Mouse (Mus musculus): Measurements from ENCODE around the gene Ube2l3. TPM values are rescaled to one million over a fixed set of nuclear protein-coding genes. Genes with fewer than 3 reads are reported as not detected.

The Ube2l3 gene
- polyA plus RNA-seq, 1 experiment from 2014 or later = 422 TPM

DNA sequence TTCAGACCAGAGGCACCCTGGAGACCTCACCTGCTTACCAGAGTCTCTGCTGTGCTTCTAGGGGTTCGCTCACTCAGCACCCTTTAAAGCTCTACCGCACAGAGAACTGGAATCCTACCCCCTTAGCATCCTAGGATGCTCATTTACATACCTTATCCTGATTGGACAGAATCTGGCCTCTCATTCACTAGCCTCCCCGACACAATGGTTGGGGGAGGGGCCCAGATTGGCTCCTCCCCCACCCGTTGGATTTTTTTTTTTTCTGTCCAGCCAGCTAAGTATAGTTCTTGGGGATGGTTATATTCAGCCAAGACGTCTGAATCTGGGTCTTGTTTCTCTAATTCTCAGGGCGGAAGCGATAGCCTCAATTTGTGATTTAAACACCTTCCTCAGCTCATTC is 58.1 kb downstream of the Ube2l3 start, which contains the start of gene Ydjc:
Gene Ydjc, plus strand, starts transcription at position 283 of the 400 bp plus-strand sequence.
- H3K9me3 ChIP-seq (ENCODE audit: control insufficient read depth, low read length) = no peaks in the 10 kb centered on the region
- 0 out of 2 replicates have a peak, but pooled peaks cover 3% of the 10 kb centered on the region for H3K4me1 ChIP-seq (replicated peaks; ENCODE audit: control insufficient read depth, insufficient read depth, low read length)
- ATAC-seq (ENCODE audit: low FRiP score) = no peak
- 12% methylated on average over 7 of the region's 7 CpGs for WGBS
- peak; percentile 49 for DNase-seq (ENCODE audit: low spot score)
- H3K9ac ChIP-seq (ENCODE audit: low read depth, low read length) = no peak within 1 kb of the TSS
- H3K36me3 ChIP-seq (ENCODE audit: control insufficient read depth, insufficient read depth, low read length) = no peaks in the 10 kb centered on the region
- H3K4me3 ChIP-seq (ENCODE audit: low read depth, low read length) = no peak within 1 kb of the TSS
- H3K4me2 ChIP-seq (replicated peaks; ENCODE audit: low read depth, low read length) = no peak within 1 kb of the TSS
- no peak within 1 kb of the TSS for H3K27ac ChIP-seq (ENCODE audit: low read depth, low read length)
- H3K27me3 ChIP-seq (ENCODE audit: control insufficient read depth, insufficient read depth, low read length) = peaks cover 12% of the 10 kb centered on the region

- H3K9ac ChIP-seq (ENCODE audit: low read depth, low read length) = no peak overlapping the region
- H3K4me2 ChIP-seq (replicated peaks; ENCODE audit: low read depth, low read length) = no peak overlapping the region
- H3K9me3 ChIP-seq (ENCODE audit: control insufficient read depth, low read length) = no peaks in the 10 kb centered on the region
- H3K4me1 ChIP-seq (replicated peaks; ENCODE audit: control insufficient read depth, insufficient read depth, low read length) = no peaks in the 10 kb centered on the region
- H3K27ac ChIP-seq (ENCODE audit: low read depth, low read length) = no peak overlapping the region
- H3K27me3 ChIP-seq (ENCODE audit: control insufficient read depth, insufficient read depth, low read length) = no peaks in the 10 kb centered on the region
- no peaks in the 10 kb centered on the region for H3K36me3 ChIP-seq (ENCODE audit: control insufficient read depth, insufficient read depth, low read length)
- ATAC-seq (ENCODE audit: low FRiP score) = no peak
- 83% methylated on average over 15 of the region's 15 CpGs for WGBS
- H3K4me3 ChIP-seq (ENCODE audit: low read depth, low read length) = no peak overlapping the region
- DNase-seq (ENCODE audit: low spot score) = no peak
These were observed 65.1 kb downstream of the Ube2l3 start for GRCm38 (mm10) chr16:17137355-17137754.

DNA sequence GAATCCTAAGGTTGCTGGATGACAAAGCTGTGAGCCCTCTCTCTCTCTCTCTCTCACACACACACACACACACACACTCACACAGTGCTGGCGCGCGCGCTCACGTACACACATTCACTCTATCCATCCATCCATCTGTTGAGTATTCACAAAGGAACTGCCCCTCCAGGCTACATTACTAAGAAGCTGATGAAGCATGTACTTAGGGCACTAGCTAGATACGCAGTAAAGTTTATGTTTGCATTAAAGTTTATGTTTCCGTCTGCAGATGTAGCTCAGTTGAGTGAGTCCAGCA is 69.6 kb downstream of the Ube2l3 start:
- 38% methylated on average over 7 of the region's 7 CpGs for WGBS
- DNase-seq (ENCODE audit: low spot score) (peak; percentile 36), ATAC-seq (ENCODE audit: low FRiP score) (0 out of 2 replicates have a peak, but pooled peaks have one; percentile 31)
- no peaks in the 10 kb centered on the region for H3K9me3 ChIP-seq (ENCODE audit: control insufficient read depth, low read length)
- H3K9ac ChIP-seq (ENCODE audit: low read depth, low read length) = peak overlapping the region; percentile 60
- no peaks in the 10 kb centered on the region for H3K36me3 ChIP-seq (ENCODE audit: control insufficient read depth, insufficient read depth, low read length)
- no peak overlapping the region for H3K27ac ChIP-seq (ENCODE audit: low read depth, low read length)
- H3K4me1 ChIP-seq (replicated peaks; ENCODE audit: control insufficient read depth, insufficient read depth, low read length) = peaks cover 10% of the 10 kb centered on the region; the same call in 1 of the 2 replicates
- peak overlapping the region; percentile 78 for H3K4me3 ChIP-seq (ENCODE audit: low read depth, low read length)
- no peaks in the 10 kb centered on the region for H3K27me3 ChIP-seq (ENCODE audit: control insufficient read depth, insufficient read depth, low read length)
- peak overlapping the region; percentile 98 for H3K4me2 ChIP-seq (replicated peaks; ENCODE audit: low read depth, low read length)

DNA sequence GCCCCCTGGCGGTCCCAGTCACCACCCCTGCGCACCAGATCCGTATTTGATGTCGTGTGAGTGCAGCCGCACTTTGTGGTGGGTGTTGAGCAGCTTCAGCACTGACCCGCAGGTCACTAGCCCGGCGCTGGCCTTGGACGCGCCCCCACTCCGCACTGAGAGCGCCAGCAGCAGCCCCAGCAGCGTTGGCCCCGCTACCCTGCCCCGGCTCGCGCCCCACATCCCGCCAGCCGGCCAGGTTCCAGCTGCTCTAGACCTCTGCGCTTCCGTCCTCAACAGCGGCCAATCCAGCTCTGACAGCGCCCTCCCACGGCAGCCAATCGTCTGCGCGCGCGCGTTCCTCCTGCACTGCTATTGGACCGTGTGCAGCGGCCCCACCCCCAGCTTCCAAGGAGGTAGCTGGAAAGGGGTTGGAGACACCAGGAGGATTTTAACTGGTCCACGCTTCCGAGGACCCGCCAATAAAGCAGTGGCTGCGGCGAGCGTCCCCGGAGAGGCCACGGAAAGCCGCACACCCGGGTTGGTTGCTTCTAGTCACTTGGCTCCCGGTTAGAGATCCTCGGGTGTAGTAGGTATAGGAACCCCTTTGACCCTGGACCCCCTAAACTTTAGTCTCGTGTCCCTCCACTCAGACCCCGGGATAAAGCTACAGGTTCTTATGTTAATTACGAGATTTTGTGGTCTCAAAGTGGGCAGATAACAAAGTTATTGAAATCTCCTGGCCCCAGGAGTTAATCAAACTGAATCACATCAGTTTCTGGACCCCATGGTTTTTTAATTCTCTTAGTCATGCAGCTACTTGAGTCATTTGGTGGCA is 70.2 kb downstream of the Ube2l3 start, which contains the start of gene Sdf2l1:
Gene Sdf2l1, minus strand, starts transcription at position 295 of the 817 bp plus-strand sequence.
- Histone ChIP-seq H3K4me1 (replicated peaks; ENCODE audit: control insufficient read depth, insufficient read depth, low read length) (peaks cover 10% of the 10 kb centered on the region; the same call in 1 of the 2 replicates), H3K9me3 (ENCODE audit: control insufficient read depth, low read length) (no peaks in the 10 kb centered on the region), H3K27ac (ENCODE audit: low read depth, low read length) (peak within 1 kb of the TSS; percentile 86), H3K4me2 (replicated peaks; ENCODE audit: low read depth, low read length) (peak within 1 kb of the TSS; percentile 98), H3K4me3 (ENCODE audit: low read depth, low read length) (peak within 1 kb of the TSS; percentile 78), H3K9ac (ENCODE audit: low read depth, low read length) (peak within 1 kb of the TSS; percentile 79), H3K27me3 (ENCODE audit: control insufficient read depth, insufficient read depth, low read length) (no peaks in the 10 kb centered on the region), H3K36me3 (ENCODE audit: control insufficient read depth, insufficient read depth, low read length) (no peaks in the 10 kb centered on the region)
- WGBS = 1% methylated on average over 47 of the region's 47 CpGs
- DNase-seq (ENCODE audit: low spot score) (peak; percentile 99), ATAC-seq (ENCODE audit: low FRiP score) (peak; percentile 98)

GRCm38 (mm10) chr16:17131191-17132088 is 71.0 kb downstream of the Ube2l3 start:
- Histone ChIP-seq H3K9me3 (ENCODE audit: control insufficient read depth, low read length) (no peaks in the 10 kb centered on the region), H3K4me2 (replicated peaks; ENCODE audit: low read depth, low read length) (peak overlapping the region; percentile 98), H3K27ac (ENCODE audit: low read depth, low read length) (peak overlapping the region; percentile 86), H3K4me3 (ENCODE audit: low read depth, low read length) (peak overlapping the region; percentile 78), H3K36me3 (ENCODE audit: control insufficient read depth, insufficient read depth, low read length) (no peaks in the 10 kb centered on the region), H3K27me3 (ENCODE audit: control insufficient read depth, insufficient read depth, low read length) (no peaks in the 10 kb centered on the region), H3K9ac (ENCODE audit: low read depth, low read length) (peak overlapping the region; percentile 79), H3K4me1 (replicated peaks; ENCODE audit: control insufficient read depth, insufficient read depth, low read length) (peaks cover 10% of the 10 kb centered on the region; the same call in 1 of the 2 replicates)
- ATAC-seq (ENCODE audit: low FRiP score) = peak; percentile 89
- no peak for DNase-seq (ENCODE audit: low spot score)
- 4% methylated on average over 43 of the region's 43 CpGs for WGBS

DNA sequence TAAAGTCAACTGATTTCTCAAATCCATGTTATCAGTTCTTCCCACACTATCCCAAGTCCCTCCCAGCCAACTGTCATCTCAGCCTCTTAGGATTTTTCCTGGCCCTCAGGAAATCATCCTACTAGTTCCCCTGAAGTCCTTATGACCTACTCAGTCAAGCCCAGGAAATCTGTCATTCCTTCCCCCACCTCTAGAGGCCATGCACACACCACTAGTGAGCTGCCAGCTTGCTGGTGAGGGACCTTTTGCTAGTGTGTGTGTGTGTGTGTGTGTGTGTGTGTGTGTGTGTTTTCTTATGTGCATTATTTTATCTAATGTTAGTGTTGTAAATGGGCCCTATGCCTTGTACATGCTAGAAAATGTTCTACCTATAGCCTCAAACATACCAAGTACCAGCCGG is 75.2 kb downstream of the Ube2l3 start:
- Histone ChIP-seq H3K27ac (ENCODE audit: low read depth, low read length) (no peak overlapping the region), H3K4me2 (replicated peaks; ENCODE audit: low read depth, low read length) (no peak overlapping the region), H3K4me3 (ENCODE audit: low read depth, low read length) (no peak overlapping the region), H3K27me3 (ENCODE audit: control insufficient read depth, insufficient read depth, low read length) (no peaks in the 10 kb centered on the region), H3K4me1 (replicated peaks; ENCODE audit: control insufficient read depth, insufficient read depth, low read length) (peaks cover 10% of the 10 kb centered on the region), H3K9ac (ENCODE audit: low read depth, low read length) (no peak overlapping the region), H3K36me3 (ENCODE audit: control insufficient read depth, insufficient read depth, low read length) (no peaks in the 10 kb centered on the region), H3K9me3 (ENCODE audit: control insufficient read depth, low read length) (no peaks in the 10 kb centered on the region)
- no peak for ATAC-seq (ENCODE audit: low FRiP score)
- 100% methylated on average over 1 of the region's 1 CpGs for WGBS
- peak; percentile 37 for DNase-seq (ENCODE audit: low spot score)

GRCm38 (mm10) chr16:17124871-17125520 is 77.5 kb downstream of the Ube2l3 start, which contains the start of gene 2610318N02Rik:
Gene 2610318N02Rik, minus strand, starts transcription at chr16:17125167.
- WGBS = under 1% methylated on average over 25 of the region's 25 CpGs
- Histone ChIP-seq H3K4me1 (replicated peaks; ENCODE audit: control insufficient read depth, insufficient read depth, low read length) (no peaks in the 10 kb centered on the region; the same call in none of the 2 replicates), H3K36me3 (ENCODE audit: control insufficient read depth, insufficient read depth, low read length) (peaks cover 1% of the 10 kb centered on the region; the same call in 1 of the 2 replicates), H3K27me3 (ENCODE audit: control insufficient read depth, insufficient read depth, low read length) (no peaks in the 10 kb centered on the region), H3K9ac (ENCODE audit: low read depth, low read length) (peak within 1 kb of the TSS; percentile 66), H3K4me2 (replicated peaks; ENCODE audit: low read depth, low read length) (peak within 1 kb of the TSS; percentile 80), H3K27ac (ENCODE audit: low read depth, low read length) (peak within 1 kb of the TSS; percentile 58), H3K9me3 (ENCODE audit: control insufficient read depth, low read length) (no peaks in the 10 kb centered on the region), H3K4me3 (ENCODE audit: low read depth, low read length) (peak within 1 kb of the TSS; percentile 56)
- peak; percentile 88 for DNase-seq (ENCODE audit: low spot score)
- peak; percentile 93 for ATAC-seq (ENCODE audit: low FRiP score)

Measured in hindbrain, embryonic 11.5 days (tissue).